Mouse (Mus musculus) embryonic facial prominence, embryonic 11.5 days (tissue): Measurements from ENCODE around the gene Syne3. TPM values are rescaled to one million over a fixed set of nuclear protein-coding genes. Genes with fewer than 3 reads are reported as not detected.
A peak's percentile ranks its signal among the peaks of the same experiment; 100 is the strongest.

Experiments used
- ATAC-seq: fragments of 200-750 bp; cut with Nextera tagmentation; replicated peaks from 2 replicates; pipeline ENCODE4 v1.8.0; 2017; ENCODE audit warnings: low read depth; ENCODE audit not compliant: insufficient number of reproducible peaks, low FRiP score, low TSS enrichment
- DNase-seq: peaks from one replicate; pipeline ENCODE4 v3.0.0-alpha.2; 2015; ENCODE audit warnings: low spot score
- H3K27ac ChIP-seq: fragments of 300-500 bp; sonication (generic); replicated peaks from 2 replicates; pipeline ENCODE4 v1.5.1; 2014; ENCODE audit warnings: mild to moderate bottlenecking, low read depth, low read length, control low read depth
- H3K27me3 ChIP-seq: fragments of 300-500 bp; sonication (generic); 2 replicates; pipeline ENCODE4 v1.6.1; 2014; ENCODE audit warnings: mild to moderate bottlenecking, low read length, moderate library complexity, mixed read lengths; ENCODE audit not compliant: control insufficient read depth, insufficient read depth
- H3K36me3 ChIP-seq: fragments of 300-500 bp; sonication (generic); replicated peaks from 2 replicates; pipeline ENCODE4 v1.6.1; 2014; ENCODE audit warnings: low read depth, mild to moderate bottlenecking, low read length, moderate library complexity, mixed read lengths; ENCODE audit not compliant: control insufficient read depth, insufficient read depth
- H3K4me1 ChIP-seq: fragments of 300-500 bp; sonication (generic); 2 replicates; pipeline ENCODE4 v1.6.1; 2014; ENCODE audit warnings: low read length, mixed read lengths; ENCODE audit not compliant: control insufficient read depth, insufficient read depth
- H3K4me2 ChIP-seq: fragments of 300-500 bp; sonication (generic); 2 replicates; pipeline ENCODE4 v1.6.1; 2014; ENCODE audit warnings: low read depth, mild to moderate bottlenecking, control low read depth, low read length, moderate library complexity
- H3K4me3 ChIP-seq: fragments of 300-500 bp; sonication (generic); 2 replicates; pipeline ENCODE4 v1.5.1; 2014; ENCODE audit warnings: low read depth, low read length, control low read depth
- H3K9ac ChIP-seq: fragments of 300-500 bp; sonication (generic); replicated peaks from 2 replicates; pipeline ENCODE4 v1.6.1; 2014; ENCODE audit warnings: mild to moderate bottlenecking, control low read depth, low read length
- H3K9me3 ChIP-seq: fragments of 300-500 bp; sonication (generic); replicated peaks from 2 replicates; pipeline ENCODE4 v1.6.1; 2016; ENCODE audit warnings: mild to moderate bottlenecking, low read length, inconsistent platforms, mixed read lengths; ENCODE audit not compliant: control insufficient read depth
- WGBS: fragments of 180-500 bp; shearing (Covaris S2); extraction: QIAGEN DNeasy Blood & Tissue Kit; methylation state at CpG from one replicate; pipeline ENCODE4 v1.1.7; 2014; 5-methylcytosine and 5-hydroxymethylcytosine counted together
- polyA plus RNA-seq: library from polyadenylated mRNA; unstranded; fragments of >200 nt; fragmentation: Nextera tagmentation; extraction: Ambion mirVana; gene quantifications from 2 replicates; pipeline ENCODE4 v1.2.1, GENCODE M21; 2014

Syne3 gene
- polyA plus RNA-seq, 1 experiment from 2014 or later = 0.39 TPM

DNA sequence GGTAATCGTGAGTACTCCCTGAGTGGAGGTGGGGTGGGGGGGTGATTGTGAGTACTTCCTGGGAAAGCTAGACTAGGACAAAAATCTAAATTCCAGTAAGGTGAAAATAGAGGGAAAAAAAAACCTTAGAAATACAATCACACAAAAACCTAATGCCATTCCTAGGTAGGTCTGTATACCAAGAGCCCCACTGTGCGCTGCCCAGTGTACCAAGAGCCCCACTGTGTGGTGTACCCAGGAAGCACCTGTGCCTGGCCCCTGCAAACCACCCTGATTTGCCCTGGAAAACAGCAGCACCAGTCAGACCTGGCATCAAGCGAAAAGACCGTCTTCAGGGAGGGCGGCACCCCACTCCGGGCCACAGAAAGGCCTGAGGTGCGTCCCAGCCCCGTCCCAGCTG lies 74.5 kb downstream of the Syne3 start:
- Histone ChIP-seq H3K36me3 (no peaks in the 10 kb centered on the region), H3K4me3 (no peak overlapping the region), H3K9me3 (no peaks in the 10 kb centered on the region), H3K27me3 (no peaks in the 10 kb centered on the region), H3K9ac (no peak overlapping the region), H3K4me1 (no peaks in the 10 kb centered on the region), H3K4me2 (no peak overlapping the region), H3K27ac (no peak overlapping the region)
- 90% methylated on average over 8 of the region's 8 CpGs for WGBS
- ATAC-seq (no peak), DNase-seq (no peak)

DNA sequence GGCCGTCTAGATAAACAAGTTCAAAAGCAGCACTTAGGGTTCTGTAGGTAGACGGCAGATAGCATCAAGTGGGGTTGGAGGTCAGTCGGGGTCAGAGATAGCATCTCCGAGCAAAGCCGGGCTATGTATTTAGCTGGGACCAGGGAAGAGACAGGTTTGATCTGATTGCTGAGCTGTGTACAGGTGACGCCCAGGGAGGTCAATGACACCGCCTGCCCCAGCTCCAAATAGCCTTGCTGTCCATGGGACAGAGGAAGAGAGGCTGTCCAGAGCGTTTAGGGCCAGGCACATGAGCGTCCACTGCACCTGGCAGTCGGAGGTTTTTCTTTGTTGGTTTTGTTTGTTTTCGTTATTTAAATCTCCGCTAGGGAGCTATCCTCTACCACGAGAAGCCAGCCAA lies 75.8 kb downstream of the Syne3 start:
- no peak overlapping the region for H3K9ac ChIP-seq
- H3K27ac ChIP-seq = no peak overlapping the region
- WGBS = 71% methylated on average over 13 of the region's 13 CpGs
- H3K36me3 ChIP-seq = no peaks in the 10 kb centered on the region
- no peaks in the 10 kb centered on the region for H3K27me3 ChIP-seq
- H3K4me2 ChIP-seq = no peak overlapping the region
- H3K4me3 ChIP-seq = no peak overlapping the region
- ATAC-seq (no peak), DNase-seq (no peak)
- H3K9me3 ChIP-seq = no peaks in the 10 kb centered on the region
- no peaks in the 10 kb centered on the region for H3K4me1 ChIP-seq

DNA sequence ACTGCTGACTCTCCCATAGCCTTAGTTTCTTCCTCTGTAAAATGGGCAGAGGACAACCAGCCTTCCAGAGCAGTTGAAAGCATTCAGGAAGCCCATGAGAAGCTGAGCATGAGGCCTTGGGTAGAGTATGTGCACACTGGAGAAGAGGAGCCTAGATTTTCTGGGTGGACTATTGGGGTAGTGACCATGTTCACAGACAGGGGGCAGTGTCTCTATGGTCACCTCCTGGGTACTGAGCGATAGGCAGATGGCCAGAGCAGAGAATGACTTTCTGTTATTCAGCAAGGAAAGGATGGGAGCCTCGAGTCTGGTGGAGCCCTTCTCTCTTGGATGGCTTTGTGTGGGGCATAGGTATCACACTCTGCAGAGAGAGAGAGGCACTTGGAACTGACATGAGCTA lies 76.4 kb downstream of the Syne3 start:
- no peak overlapping the region for H3K27ac ChIP-seq
- H3K4me3 ChIP-seq = no peak overlapping the region
- no peak for DNase-seq
- H3K36me3 ChIP-seq = no peaks in the 10 kb centered on the region
- H3K9ac ChIP-seq = no peak overlapping the region
- WGBS = 77% methylated on average over 2 of the region's 2 CpGs
- no peaks in the 10 kb centered on the region for H3K27me3 ChIP-seq
- no peaks in the 10 kb centered on the region for H3K9me3 ChIP-seq
- no peak for ATAC-seq
- no peaks in the 10 kb centered on the region for H3K4me1 ChIP-seq
- no peak overlapping the region for H3K4me2 ChIP-seq

DNA sequence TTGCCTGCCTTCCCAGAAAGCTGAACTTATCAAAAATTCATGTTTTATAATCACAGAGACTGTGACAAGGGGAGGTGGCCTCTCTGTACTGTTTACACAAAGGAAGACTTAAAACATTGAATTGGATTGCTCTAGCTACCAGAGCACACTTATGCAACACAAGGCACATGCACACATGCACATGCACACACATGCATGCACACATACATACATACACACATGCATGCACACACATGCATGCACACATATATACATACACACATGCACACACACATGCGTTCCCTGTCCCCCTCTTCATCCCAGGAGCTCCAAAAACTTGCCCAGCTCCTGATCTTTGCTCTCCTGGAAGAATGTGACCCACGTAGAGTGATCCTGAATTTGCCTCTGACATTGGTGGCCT lies 83.8 kb downstream of the Syne3 start:
- WGBS = 82% methylated on average over 2 of the region's 2 CpGs
- H3K9me3 ChIP-seq = no peaks in the 10 kb centered on the region
- DNase-seq (no peak), ATAC-seq (no peak)
- no peak overlapping the region for H3K4me3 ChIP-seq
- no peak overlapping the region for H3K9ac ChIP-seq
- no peak overlapping the region for H3K27ac ChIP-seq
- H3K36me3 ChIP-seq = no peaks in the 10 kb centered on the region
- no peak overlapping the region for H3K4me2 ChIP-seq
- no peaks in the 10 kb centered on the region; the same call in 1 of the 2 replicates for H3K4me1 ChIP-seq
- no peaks in the 10 kb centered on the region for H3K27me3 ChIP-seq

DNA sequence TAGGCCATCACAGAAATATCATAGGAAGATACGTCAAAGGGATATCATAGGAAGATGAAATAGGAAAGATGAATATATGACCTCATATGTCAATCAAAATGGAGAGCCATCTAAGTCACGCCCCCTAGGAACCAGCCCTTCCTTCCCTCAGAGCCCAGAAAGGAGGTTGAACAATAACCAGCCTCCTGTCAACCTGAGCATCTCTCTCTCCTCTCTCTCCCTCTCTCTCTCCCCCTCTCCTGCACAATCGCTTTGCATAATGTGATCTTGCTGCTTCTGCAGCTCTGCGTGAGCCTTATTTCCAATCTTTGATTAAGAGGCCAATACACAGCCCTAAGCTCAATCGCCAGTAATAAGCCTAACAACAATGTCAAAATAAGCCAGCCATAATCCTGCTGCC lies 84.6 kb downstream of the Syne3 start:
- Histone ChIP-seq H3K9ac (no peak overlapping the region), H3K4me3 (no peak overlapping the region), H3K9me3 (no peaks in the 10 kb centered on the region), H3K4me1 (no peaks in the 10 kb centered on the region; the same call in 1 of the 2 replicates), H3K4me2 (no peak overlapping the region), H3K27me3 (no peaks in the 10 kb centered on the region), H3K36me3 (no peaks in the 10 kb centered on the region), H3K27ac (no peak overlapping the region)
- no peak for DNase-seq
- ATAC-seq = no peak
- WGBS = 87% methylated on average over 5 of the region's 5 CpGs

DNA sequence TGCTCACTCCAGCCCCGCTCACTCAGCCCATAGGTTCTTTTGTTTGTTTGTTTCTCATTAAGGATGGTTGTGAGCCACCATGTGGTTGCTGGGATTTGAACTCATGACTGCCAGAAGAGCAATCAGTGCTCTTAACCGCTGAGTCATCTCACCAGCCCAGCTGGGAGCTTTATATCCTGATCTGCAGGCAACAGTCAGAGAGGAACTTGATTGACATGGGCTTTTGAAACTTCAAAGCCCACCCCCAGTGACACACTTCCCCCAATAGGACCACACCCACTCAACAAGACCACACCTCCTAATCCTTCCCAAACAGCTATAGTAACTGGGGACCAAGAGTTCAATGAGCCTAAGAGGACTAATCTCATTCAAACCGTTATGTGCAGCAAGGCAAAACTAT lies 85.1 kb downstream of the Syne3 start:
- no peak overlapping the region for H3K4me2 ChIP-seq
- no peak overlapping the region for H3K27ac ChIP-seq
- WGBS = 85% methylated on average over 3 of the region's 3 CpGs
- H3K9ac ChIP-seq = no peak overlapping the region; the same call in 1 of the 2 replicates
- no peak for DNase-seq
- H3K4me1 ChIP-seq = no peaks in the 10 kb centered on the region; the same call in 1 of the 2 replicates
- H3K4me3 ChIP-seq = no peak overlapping the region
- H3K27me3 ChIP-seq = no peaks in the 10 kb centered on the region
- no peak for ATAC-seq
- no peaks in the 10 kb centered on the region for H3K36me3 ChIP-seq
- H3K9me3 ChIP-seq = no peaks in the 10 kb centered on the region

DNA sequence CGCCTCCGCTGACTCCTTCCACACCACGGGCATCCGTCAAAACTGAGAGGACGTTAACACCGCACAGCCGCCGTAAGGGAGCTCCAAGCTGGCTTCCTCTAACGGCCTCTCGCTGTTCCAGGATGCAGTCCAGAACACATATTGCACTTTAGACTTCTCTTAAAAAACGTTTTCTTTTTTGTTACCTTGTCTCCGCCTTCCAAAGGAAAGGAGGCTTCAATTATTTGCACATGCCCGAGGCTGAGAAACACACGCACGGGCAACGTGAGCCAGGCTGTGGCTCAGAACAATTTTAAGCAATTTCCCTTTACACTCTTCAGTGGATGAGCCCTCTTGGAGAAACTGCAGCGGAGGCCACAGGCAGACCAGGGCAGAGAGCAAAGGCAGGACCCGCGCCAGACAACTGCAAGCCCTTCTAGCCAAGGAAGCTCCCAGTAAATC lies 85.6 kb downstream of the Syne3 start:
- no peak overlapping the region for H3K4me2 ChIP-seq
- H3K4me1 ChIP-seq = no peaks in the 10 kb centered on the region; the same call in 1 of the 2 replicates
- H3K27ac ChIP-seq = 0 out of 2 replicates have a peak overlapping the region, but pooled peaks have one; percentile 5
- H3K27me3 ChIP-seq = no peaks in the 10 kb centered on the region
- no peak overlapping the region for H3K4me3 ChIP-seq
- DNase-seq (peak; percentile 53), ATAC-seq (no peak)
- 37% methylated on average over 19 of the region's 19 CpGs for WGBS
- H3K9me3 ChIP-seq = no peaks in the 10 kb centered on the region
- no peaks in the 10 kb centered on the region for H3K36me3 ChIP-seq
- H3K9ac ChIP-seq = no peak overlapping the region; the same call in 1 of the 2 replicates

DNA sequence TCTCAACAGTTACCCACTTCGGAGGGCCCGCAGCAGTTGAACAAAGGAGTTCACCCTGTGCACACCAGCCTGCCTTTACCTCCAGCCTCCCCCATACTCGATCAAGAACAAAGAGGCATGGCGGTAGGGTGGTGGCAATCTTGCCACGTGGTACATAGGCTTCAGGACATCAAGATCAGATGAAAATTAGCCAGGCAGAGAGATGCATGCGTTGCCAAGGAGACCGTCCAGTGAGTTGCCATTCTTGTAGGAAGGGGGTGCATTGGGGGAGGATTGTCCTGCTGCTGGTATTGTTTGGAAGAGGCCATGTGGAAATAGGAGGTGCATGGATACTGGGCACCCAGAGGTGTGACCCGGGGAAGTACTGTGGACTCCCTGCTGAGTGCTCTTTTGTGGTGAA lies 87.0 kb downstream of the Syne3 start:
- Histone ChIP-seq H3K27ac (no peak overlapping the region), H3K9me3 (no peaks in the 10 kb centered on the region), H3K27me3 (no peaks in the 10 kb centered on the region), H3K9ac (no peak overlapping the region), H3K4me1 (no peaks in the 10 kb centered on the region; the same call in 1 of the 2 replicates), H3K4me2 (no peak overlapping the region), H3K4me3 (no peak overlapping the region), H3K36me3 (no peaks in the 10 kb centered on the region)
- peak; percentile 32; the same call in 1 of the 2 replicates for ATAC-seq
- WGBS = 68% methylated on average over 8 of the region's 8 CpGs
- no peak for DNase-seq
